Mouse (Mus musculus) embryonic facial prominence, embryonic 11.5 days (tissue): Measurements from ENCODE around the gene Chd3. TPM values are rescaled to one million over a fixed set of nuclear protein-coding genes. Genes with fewer than 3 reads are reported as not detected.
A peak's percentile ranks its signal among the peaks of the same experiment; 100 is the strongest.
"Not testable (repeated sequence)": the region's sequence is repeated elsewhere in the genome, so short reads cannot be mapped to it uniquely, and the experiment has no call there.

Experiments used
- ATAC-seq: fragments of 200-750 bp; cut with Nextera tagmentation; replicated peaks from 2 replicates; pipeline ENCODE4 v1.8.0; 2017; ENCODE audit warnings: low read depth; ENCODE audit not compliant: insufficient number of reproducible peaks, low FRiP score, low TSS enrichment
- DNase-seq: peaks from one replicate; pipeline ENCODE4 v3.0.0-alpha.2; 2015; ENCODE audit warnings: low spot score
- H3K27ac ChIP-seq: fragments of 300-500 bp; sonication (generic); replicated peaks from 2 replicates; pipeline ENCODE4 v1.5.1; 2014; ENCODE audit warnings: mild to moderate bottlenecking, low read depth, low read length, control low read depth
- H3K27me3 ChIP-seq: fragments of 300-500 bp; sonication (generic); 2 replicates; pipeline ENCODE4 v1.6.1; 2014; ENCODE audit warnings: mild to moderate bottlenecking, low read length, moderate library complexity, mixed read lengths; ENCODE audit not compliant: control insufficient read depth, insufficient read depth
- H3K36me3 ChIP-seq: fragments of 300-500 bp; sonication (generic); replicated peaks from 2 replicates; pipeline ENCODE4 v1.6.1; 2014; ENCODE audit warnings: low read depth, mild to moderate bottlenecking, low read length, moderate library complexity, mixed read lengths; ENCODE audit not compliant: control insufficient read depth, insufficient read depth
- H3K4me1 ChIP-seq: fragments of 300-500 bp; sonication (generic); 2 replicates; pipeline ENCODE4 v1.6.1; 2014; ENCODE audit warnings: low read length, mixed read lengths; ENCODE audit not compliant: control insufficient read depth, insufficient read depth
- H3K4me2 ChIP-seq: fragments of 300-500 bp; sonication (generic); 2 replicates; pipeline ENCODE4 v1.6.1; 2014; ENCODE audit warnings: low read depth, mild to moderate bottlenecking, control low read depth, low read length, moderate library complexity
- H3K4me3 ChIP-seq: fragments of 300-500 bp; sonication (generic); 2 replicates; pipeline ENCODE4 v1.5.1; 2014; ENCODE audit warnings: low read depth, low read length, control low read depth
- H3K9ac ChIP-seq: fragments of 300-500 bp; sonication (generic); replicated peaks from 2 replicates; pipeline ENCODE4 v1.6.1; 2014; ENCODE audit warnings: mild to moderate bottlenecking, control low read depth, low read length
- H3K9me3 ChIP-seq: fragments of 300-500 bp; sonication (generic); replicated peaks from 2 replicates; pipeline ENCODE4 v1.6.1; 2016; ENCODE audit warnings: mild to moderate bottlenecking, low read length, inconsistent platforms, mixed read lengths; ENCODE audit not compliant: control insufficient read depth
- WGBS: fragments of 180-500 bp; shearing (Covaris S2); extraction: QIAGEN DNeasy Blood & Tissue Kit; methylation state at CpG from one replicate; pipeline ENCODE4 v1.1.7; 2014; 5-methylcytosine and 5-hydroxymethylcytosine counted together
- polyA plus RNA-seq: library from polyadenylated mRNA; unstranded; fragments of >200 nt; fragmentation: Nextera tagmentation; extraction: Ambion mirVana; gene quantifications from 2 replicates; pipeline ENCODE4 v1.2.1, GENCODE M21; 2014

Gene Chd3
- polyA plus RNA-seq, 1 experiment from 2014 or later, result 52.1 TPM

GRCm38 (mm10) chr11:69323667-69324111 is 45.5 kb downstream of the Chd3 start, which contains the start of the genes Cntrob and Trappc1:
Cntrob (minus strand) TSS chr11:69323775.
Trappc1 (plus strand) TSS chr11:69323980.
- Histone ChIP-seq H3K27me3 (peaks cover 11% of the 10 kb centered on the region), H3K4me2 (peak within 1 kb of the TSS; percentile 67), H3K36me3 (no peaks in the 10 kb centered on the region), H3K4me3 (peak within 1 kb of the TSS; percentile 52), H3K9me3 (no peaks in the 10 kb centered on the region), H3K27ac (0 out of 2 replicates have a peak within 1 kb of the TSS, but pooled peaks have one; percentile 29), H3K9ac (peak within 1 kb of the TSS; percentile 72), H3K4me1 (peaks cover 10% of the 10 kb centered on the region)
- under 1% methylated on average over 30 of the region's 30 CpGs for WGBS
- ATAC-seq (peak; percentile 84), DNase-seq (peak; percentile 99)

DNA sequence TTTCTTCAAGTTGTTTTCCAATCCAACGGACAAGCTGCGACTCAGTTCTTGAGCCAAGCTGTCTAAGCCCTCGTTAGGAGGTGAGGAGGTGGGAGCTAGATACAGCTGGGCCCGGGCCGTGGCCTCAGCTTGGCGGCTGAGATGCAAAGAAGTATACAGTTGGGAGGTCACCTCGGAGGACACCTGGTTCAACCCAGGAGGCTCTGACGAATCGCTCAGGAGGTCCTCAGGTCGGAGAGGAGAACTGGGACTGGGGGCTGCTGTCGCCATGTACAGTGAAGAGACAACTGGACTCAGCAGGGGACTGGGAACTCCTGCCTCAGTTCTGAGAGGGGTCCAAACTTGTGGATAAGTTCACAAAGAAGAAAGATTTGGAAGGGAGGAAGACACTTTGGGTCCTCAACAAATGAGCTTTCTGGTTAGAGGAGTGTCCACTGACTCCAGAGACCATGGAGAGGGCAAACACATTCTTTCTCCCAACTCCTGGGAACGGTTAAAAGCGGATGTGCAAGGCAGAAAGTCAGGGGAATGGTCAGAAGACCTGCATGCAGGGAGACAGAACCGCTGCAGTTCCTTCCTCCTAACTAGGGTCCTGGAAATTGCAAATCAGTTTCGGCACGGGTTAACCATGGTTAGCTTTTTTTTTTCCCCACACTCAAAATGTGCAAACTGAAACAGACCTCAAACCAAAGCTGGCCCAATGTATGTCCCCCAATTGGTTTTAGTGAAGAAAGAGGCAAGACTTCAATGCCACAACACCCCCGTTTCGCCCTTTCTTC is 46.3 kb downstream of the Chd3 start:
- WGBS, result 27% methylated on average over 18 of the region's 18 CpGs
- Histone ChIP-seq H3K27ac (0 out of 2 replicates have a peak overlapping the region, but pooled peaks have one; percentile 29), H3K36me3 (no peaks in the 10 kb centered on the region), H3K4me2 (peak overlapping the region; percentile 64), H3K9me3 (no peaks in the 10 kb centered on the region), H3K9ac (peak overlapping the region; percentile 72), H3K27me3 (peaks cover 8% of the 10 kb centered on the region), H3K4me1 (peaks cover 10% of the 10 kb centered on the region), H3K4me3 (peak overlapping the region; percentile 52)
- DNase-seq (peak; percentile 11), ATAC-seq (no peak)

GRCm38 (mm10) chr11:69322010-69322409 is 47.2 kb downstream of the Chd3 start:
- no peak overlapping the region for H3K27ac ChIP-seq
- H3K9me3 ChIP-seq, result no peaks in the 10 kb centered on the region
- H3K9ac ChIP-seq, result no peak overlapping the region; the same call in 1 of the 2 replicates
- no peaks in the 10 kb centered on the region for H3K36me3 ChIP-seq
- no peak overlapping the region for H3K4me3 ChIP-seq
- H3K4me1 ChIP-seq, result peaks cover 10% of the 10 kb centered on the region
- 81% methylated on average over 6 of the region's 6 CpGs for WGBS
- ATAC-seq (no peak), DNase-seq (no peak)
- H3K27me3 ChIP-seq, result peaks cover 5% of the 10 kb centered on the region
- no peak overlapping the region for H3K4me2 ChIP-seq

- peaks cover 3% of the 10 kb centered on the region for H3K27me3 ChIP-seq
- H3K4me1 ChIP-seq, result peaks cover 8% of the 10 kb centered on the region
- no peak overlapping the region for H3K27ac ChIP-seq
- no peaks in the 10 kb centered on the region for H3K36me3 ChIP-seq
- no peaks in the 10 kb centered on the region for H3K9me3 ChIP-seq
- no peak overlapping the region for H3K4me3 ChIP-seq
- WGBS, result 94% methylated on average over 6 of the region's 6 CpGs
- H3K4me2 ChIP-seq, result no peak overlapping the region
- ATAC-seq (no peak), DNase-seq (no peak)
- no peak overlapping the region; the same call in 1 of the 2 replicates for H3K9ac ChIP-seq
Measured at GRCm38 (mm10) chr11:69321580-69321979, 47.6 kb downstream of the Chd3 start.

DNA sequence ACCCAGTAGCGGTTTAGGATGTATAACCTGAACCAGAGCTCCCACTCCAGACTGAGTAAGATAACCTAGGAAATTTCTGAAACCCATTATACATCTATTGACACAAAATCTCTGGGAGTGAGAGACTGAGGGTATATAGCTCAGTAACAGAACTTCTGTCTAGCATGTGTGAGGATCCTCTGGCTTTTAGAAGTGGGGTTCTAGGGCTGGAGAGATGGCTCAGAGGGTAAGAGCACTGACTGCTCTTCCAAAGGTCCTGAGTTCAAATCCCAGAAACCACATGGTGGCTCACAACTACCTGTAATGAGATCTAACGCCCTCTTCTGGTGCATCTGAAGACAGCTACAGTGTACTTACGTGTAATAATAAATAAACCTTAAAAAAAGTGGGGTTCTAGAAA is 51.2 kb downstream of the Chd3 start:
- H3K9me3 ChIP-seq, DNase-seq, H3K27me3 ChIP-seq, H3K4me1 ChIP-seq, H3K27ac ChIP-seq, H3K36me3 ChIP-seq, ATAC-seq, H3K9ac ChIP-seq, H3K4me3 ChIP-seq, H3K4me2 ChIP-seq: not testable (repeated sequence)
- 86% methylated on average over 3 of the region's 3 CpGs for WGBS

DNA sequence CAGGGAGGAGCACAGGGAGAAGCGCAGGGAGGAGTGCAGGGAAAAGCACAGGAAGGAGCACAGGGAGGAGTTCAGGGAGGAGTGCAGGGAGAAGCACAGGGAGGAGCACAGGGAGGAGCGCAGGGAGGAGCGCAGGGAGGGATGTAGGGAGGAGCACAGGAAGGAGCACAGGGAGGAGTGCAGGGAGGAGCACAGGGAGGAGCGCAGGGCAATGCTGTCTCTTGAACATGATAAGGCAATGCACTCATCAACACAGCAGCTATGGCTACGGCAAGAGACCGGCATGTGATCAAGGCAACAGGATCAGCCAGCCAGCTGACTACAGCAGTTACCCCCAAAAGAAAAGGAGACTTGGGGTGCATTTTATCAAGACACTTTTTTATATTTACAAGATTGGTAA is 52.8 kb downstream of the Chd3 start:
- Histone ChIP-seq H3K4me2 (no peak overlapping the region), H3K4me3 (no peak overlapping the region), H3K36me3 (peaks cover 2% of the 10 kb centered on the region; the same call in 1 of the 2 replicates), H3K27ac (no peak overlapping the region), H3K4me1 (no peaks in the 10 kb centered on the region), H3K27me3 (no peaks in the 10 kb centered on the region), H3K9me3 (no peaks in the 10 kb centered on the region), H3K9ac (no peak overlapping the region)
- no peak for DNase-seq
- 98% methylated on average over 6 of the region's 6 CpGs for WGBS
- ATAC-seq, result no peak

DNA sequence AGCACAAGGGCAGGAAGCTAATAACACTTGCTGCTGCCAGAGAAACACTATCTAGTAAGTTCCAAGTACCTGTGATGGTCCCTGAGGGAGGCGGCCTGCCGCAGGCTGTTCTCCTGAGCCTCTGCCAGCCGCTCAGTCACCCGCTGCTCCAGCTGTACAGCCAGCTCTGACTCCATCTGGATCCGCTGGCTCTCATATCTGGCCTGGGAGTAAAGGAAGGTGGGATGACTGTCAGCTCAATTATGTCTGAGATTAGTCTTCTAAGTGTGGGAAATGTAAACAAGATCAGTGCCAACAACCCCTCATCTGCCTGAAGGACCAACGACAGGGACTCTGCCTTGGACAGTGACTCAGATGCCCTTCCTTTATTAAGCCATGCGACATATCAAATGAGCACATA is 57.9 kb downstream of the Chd3 start:
- no peaks in the 10 kb centered on the region for H3K9me3 ChIP-seq
- H3K4me3 ChIP-seq, result no peak overlapping the region
- DNase-seq (no peak), ATAC-seq (no peak)
- H3K4me1 ChIP-seq, result no peaks in the 10 kb centered on the region
- H3K27me3 ChIP-seq, result no peaks in the 10 kb centered on the region
- peaks cover 15% of the 10 kb centered on the region; the same call in 1 of the 2 replicates for H3K36me3 ChIP-seq
- H3K27ac ChIP-seq, result no peak overlapping the region
- 86% methylated on average over 7 of the region's 7 CpGs for WGBS
- no peak overlapping the region for H3K4me2 ChIP-seq
- no peak overlapping the region for H3K9ac ChIP-seq

DNA sequence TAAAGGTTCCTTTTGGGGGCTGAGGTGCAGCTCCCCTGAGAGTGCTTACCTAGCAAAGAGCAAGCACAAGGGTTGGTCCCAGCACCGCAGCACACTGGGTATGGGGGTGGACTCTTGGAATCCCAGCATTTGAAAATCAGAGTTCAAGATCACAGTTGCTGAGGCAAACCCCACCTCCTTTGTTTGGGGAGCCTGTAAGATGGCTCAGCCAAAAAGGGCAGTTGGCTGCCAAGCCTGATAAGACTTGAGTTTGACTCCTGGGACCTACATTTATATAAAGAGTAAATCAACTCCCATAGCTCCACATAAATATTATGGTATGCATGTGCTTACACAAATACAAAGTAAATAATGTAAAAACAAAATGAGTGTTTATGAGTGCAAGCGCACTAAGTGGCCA is 63.2 kb downstream of the Chd3 start:
- H3K9me3 ChIP-seq, result no peaks in the 10 kb centered on the region
- peaks cover 11% of the 10 kb centered on the region; the same call in 1 of the 2 replicates for H3K36me3 ChIP-seq
- WGBS, result 95% methylated on average over 2 of the region's 2 CpGs
- no peak overlapping the region for H3K9ac ChIP-seq
- H3K4me1 ChIP-seq, result no peaks in the 10 kb centered on the region
- no peak overlapping the region for H3K4me2 ChIP-seq
- no peaks in the 10 kb centered on the region for H3K27me3 ChIP-seq
- H3K4me3 ChIP-seq, result no peak overlapping the region
- no peak overlapping the region for H3K27ac ChIP-seq
- ATAC-seq (no peak), DNase-seq (no peak)
